Mouse (Mus musculus): ENCODE measurements at regions not wholly inside any gene's neighbourhood (a gene's known extent, or its start where the extent isn't known, plus 50 kb on each side); places are given as distances from the start of the nearest gene placed in this dataset.

DNA sequence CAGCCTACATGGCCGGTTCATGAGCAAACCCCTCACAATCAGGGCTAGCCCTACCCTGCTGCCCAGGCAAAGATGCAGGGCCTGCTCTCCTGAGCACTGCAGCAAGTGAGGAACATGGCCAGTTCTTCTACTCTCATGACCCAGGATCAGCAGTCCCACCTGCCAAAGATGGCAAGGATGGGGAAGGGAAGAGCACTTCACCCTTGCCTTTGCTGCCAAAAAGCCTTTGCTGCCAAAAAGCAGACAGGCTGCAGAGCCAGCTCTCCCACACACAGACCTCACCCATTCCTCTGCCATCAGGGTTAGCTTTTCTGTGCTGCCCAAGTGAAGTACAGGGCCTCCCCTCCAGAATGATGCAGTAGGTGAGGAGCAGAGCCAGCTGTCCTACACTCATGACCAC is 117.5 kb upstream of the Mon1b start:
- Histone ChIP-seq H3K79me2 (ENCODE audit: control insufficient read depth, insufficient read depth) (no peaks in the 10 kb centered on the region), H3K4me2 (ENCODE audit: low read depth) (no peak overlapping the region), H3K27me3 (ENCODE audit: control insufficient read depth, insufficient read depth, insufficient read length) (no peaks in the 10 kb centered on the region), H3K4me3 (no peak overlapping the region), H3K36me3 (ENCODE audit: control insufficient read depth, insufficient read depth) (no peaks in the 10 kb centered on the region), H3ac (ENCODE audit: control insufficient read depth, insufficient read length) (no peak overlapping the region)
- no peak for TF ChIP-seq CEBPB (IDR thresholded peaks at IDR 0.05; ENCODE audit: insufficient read depth, poor library complexity, severe bottlenecking)
- no peak for TF ChIP-seq TCF12 (IDR thresholded peaks at IDR 0.05; ENCODE audit: insufficient read depth, poor library complexity, severe bottlenecking)
- no peak for TF ChIP-seq SRF (IDR thresholded peaks at IDR 0.05; ENCODE audit: control insufficient read depth, insufficient read length, low read depth)
- no peak for TF ChIP-seq USF1 (IDR thresholded peaks at IDR 0.05; ENCODE audit: low read depth)
- TF ChIP-seq MYOG (IDR thresholded peaks at IDR 0.05; ENCODE audit: control insufficient read depth in 1 of 3, insufficient read depth in 1 of 3, insufficient read length in 2 of 3, low read depth in 2 of 3) = no peak
- no peak for TF ChIP-seq E2F4 (IDR thresholded peaks at IDR 0.05; ENCODE audit: insufficient read depth)
- TF ChIP-seq MYOD1 (IDR thresholded peaks at IDR 0.05; ENCODE audit: control insufficient read depth in 1 of 3, insufficient read length in 2 of 3, low read depth in 2 of 3) = no peak
- TF ChIP-seq POLR2AphosphoS2 (IDR thresholded peaks at IDR 0.05; ENCODE audit: insufficient read length, low read depth) = no peak
- TF ChIP-seq TCF3 (IDR thresholded peaks at IDR 0.05; ENCODE audit: insufficient read length, low read depth) = no peak
- TF ChIP-seq MAX (IDR thresholded peaks at IDR 0.05; ENCODE audit: low read depth) = no peak
- TF ChIP-seq REST (IDR thresholded peaks at IDR 0.05; ENCODE audit: insufficient read depth, insufficient read length) = no peak
- no peak for TF ChIP-seq POLR2A (IDR thresholded peaks at IDR 0.05; ENCODE audit: insufficient read length, low read depth)

DNA sequence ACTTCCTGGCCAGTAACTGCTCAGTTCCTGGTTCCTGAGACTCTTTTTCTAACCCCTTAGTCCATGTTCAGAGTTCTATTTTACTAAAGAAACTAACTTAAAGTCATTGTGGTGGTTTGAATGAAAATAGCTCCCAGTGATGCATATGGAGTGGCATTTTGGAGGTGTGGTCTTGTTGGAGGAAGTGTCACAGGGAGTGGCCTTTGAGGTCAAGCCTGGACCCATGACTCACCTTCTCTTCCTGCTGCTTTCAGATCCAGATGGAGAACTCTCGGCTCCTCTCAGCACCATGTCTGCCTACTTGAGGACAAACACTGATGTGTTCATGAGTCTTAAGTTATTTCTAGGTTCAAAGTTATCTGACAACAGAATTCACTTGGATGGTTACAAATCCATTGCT is 111.8 kb upstream of the Mon1b start:
- Histone ChIP-seq H3K36me3 (ENCODE audit: control insufficient read depth, insufficient read depth) (no peaks in the 10 kb centered on the region), H3K4me2 (ENCODE audit: low read depth) (peak overlapping the region; percentile 19), H3ac (ENCODE audit: control insufficient read depth, insufficient read length) (no peak overlapping the region), H3K79me2 (ENCODE audit: control insufficient read depth, insufficient read depth) (no peaks in the 10 kb centered on the region), H3K27me3 (ENCODE audit: control insufficient read depth, insufficient read depth, insufficient read length) (no peaks in the 10 kb centered on the region), H3K4me3 (no peak overlapping the region)
- no peak for TF ChIP-seq POLR2A (IDR thresholded peaks at IDR 0.05; ENCODE audit: insufficient read length, low read depth)
- no peak for TF ChIP-seq POLR2AphosphoS2 (IDR thresholded peaks at IDR 0.05; ENCODE audit: insufficient read length, low read depth)
- TF ChIP-seq REST (IDR thresholded peaks at IDR 0.05; ENCODE audit: insufficient read depth, insufficient read length) = no peak
- TF ChIP-seq TCF3 (IDR thresholded peaks at IDR 0.05; ENCODE audit: insufficient read length, low read depth) = no peak
- no peak for TF ChIP-seq MYOD1 (IDR thresholded peaks at IDR 0.05; ENCODE audit: control insufficient read depth in 1 of 3, insufficient read length in 2 of 3, low read depth in 2 of 3)
- no peak for TF ChIP-seq E2F4 (IDR thresholded peaks at IDR 0.05; ENCODE audit: insufficient read depth)
- no peak for TF ChIP-seq SRF (IDR thresholded peaks at IDR 0.05; ENCODE audit: control insufficient read depth, insufficient read length, low read depth)
- no peak for TF ChIP-seq TCF12 (IDR thresholded peaks at IDR 0.05; ENCODE audit: insufficient read depth, poor library complexity, severe bottlenecking)
- TF ChIP-seq CEBPB (IDR thresholded peaks at IDR 0.05; ENCODE audit: insufficient read depth, poor library complexity, severe bottlenecking) = no peak
- no peak for TF ChIP-seq USF1 (IDR thresholded peaks at IDR 0.05; ENCODE audit: low read depth)
- no peak for TF ChIP-seq MAX (IDR thresholded peaks at IDR 0.05; ENCODE audit: low read depth)
- no peak for TF ChIP-seq MYOG (IDR thresholded peaks at IDR 0.05; ENCODE audit: control insufficient read depth in 1 of 3, insufficient read depth in 1 of 3, insufficient read length in 2 of 3, low read depth in 2 of 3)

- H3K4me3 ChIP-seq = no peak overlapping the region
- H3K36me3 ChIP-seq (ENCODE audit: control insufficient read depth, insufficient read depth) = no peaks in the 10 kb centered on the region
- no peaks in the 10 kb centered on the region for H3K79me2 ChIP-seq (ENCODE audit: control insufficient read depth, insufficient read depth)
- H3K4me2 ChIP-seq (ENCODE audit: low read depth) = peak overlapping the region; percentile 34
- TF ChIP-seq TCF12 (IDR thresholded peaks at IDR 0.05; ENCODE audit: insufficient read depth, poor library complexity, severe bottlenecking) (no peak), MAX (IDR thresholded peaks at IDR 0.05; ENCODE audit: low read depth) (no peak), E2F4 (IDR thresholded peaks at IDR 0.05; ENCODE audit: insufficient read depth) (no peak), REST (IDR thresholded peaks at IDR 0.05; ENCODE audit: insufficient read depth, insufficient read length) (no peak), MYOG (IDR thresholded peaks at IDR 0.05; ENCODE audit: control insufficient read depth in 1 of 3, insufficient read depth in 1 of 3, insufficient read length in 2 of 3, low read depth in 2 of 3) (no peak), SRF (IDR thresholded peaks at IDR 0.05; ENCODE audit: control insufficient read depth, insufficient read length, low read depth) (no peak)
- H3ac ChIP-seq (ENCODE audit: control insufficient read depth, insufficient read length) = no peak overlapping the region
- no peaks in the 10 kb centered on the region for H3K27me3 ChIP-seq (ENCODE audit: control insufficient read depth, insufficient read depth, insufficient read length)
Observed at GRCm38 (mm10) chr8:113531116-113531665, 104.2 kb upstream of the Mon1b start.

DNA sequence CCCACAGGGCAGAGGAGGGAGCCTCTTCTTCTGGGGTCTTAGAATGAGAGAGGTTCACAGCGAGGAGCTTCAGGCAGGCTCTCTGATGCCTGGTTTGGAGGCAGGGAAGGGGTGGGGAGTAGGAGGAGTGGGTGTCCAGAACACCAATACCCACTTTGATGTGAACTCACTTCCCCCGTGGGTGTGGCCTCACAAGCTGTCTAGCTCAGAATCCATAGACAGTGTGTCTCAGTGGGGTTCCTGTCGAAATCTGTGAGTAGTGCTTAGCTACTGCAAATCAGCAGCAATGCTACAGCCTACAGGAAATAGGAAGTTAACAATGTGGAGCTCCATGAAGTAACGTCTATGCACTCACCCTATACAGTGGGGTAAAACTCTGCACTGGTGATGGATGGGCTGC is 102.5 kb upstream of the Mon1b start:
- TF ChIP-seq USF1 (IDR thresholded peaks at IDR 0.05; ENCODE audit: low read depth) (no peak), POLR2A (IDR thresholded peaks at IDR 0.05; ENCODE audit: insufficient read length, low read depth) (no peak), CEBPB (IDR thresholded peaks at IDR 0.05; ENCODE audit: insufficient read depth, poor library complexity, severe bottlenecking) (no peak), REST (IDR thresholded peaks at IDR 0.05; ENCODE audit: insufficient read depth, insufficient read length) (no peak), TCF12 (IDR thresholded peaks at IDR 0.05; ENCODE audit: insufficient read depth, poor library complexity, severe bottlenecking) (no peak), MYOG (IDR thresholded peaks at IDR 0.05; ENCODE audit: control insufficient read depth in 1 of 3, insufficient read depth in 1 of 3, insufficient read length in 2 of 3, low read depth in 2 of 3) (no peak), E2F4 (IDR thresholded peaks at IDR 0.05; ENCODE audit: insufficient read depth) (no peak), MAX (IDR thresholded peaks at IDR 0.05; ENCODE audit: low read depth) (no peak), SRF (IDR thresholded peaks at IDR 0.05; ENCODE audit: control insufficient read depth, insufficient read length, low read depth) (no peak), POLR2AphosphoS2 (IDR thresholded peaks at IDR 0.05; ENCODE audit: insufficient read length, low read depth) (no peak)
- Histone ChIP-seq H3K27me3 (ENCODE audit: control insufficient read depth, insufficient read depth, insufficient read length) (no peaks in the 10 kb centered on the region), H3K79me2 (ENCODE audit: control insufficient read depth, insufficient read depth) (no peaks in the 10 kb centered on the region), H3K4me3 (no peak overlapping the region), H3ac (ENCODE audit: control insufficient read depth, insufficient read length) (no peak overlapping the region), H3K36me3 (ENCODE audit: control insufficient read depth, insufficient read depth) (no peaks in the 10 kb centered on the region), H3K4me2 (ENCODE audit: low read depth) (no peak overlapping the region)

- Histone ChIP-seq H3K36me3 (ENCODE audit: control insufficient read depth, insufficient read depth) (no peaks in the 10 kb centered on the region), H3K4me3 (no peak overlapping the region), H3ac (ENCODE audit: control insufficient read depth, insufficient read length) (no peak overlapping the region), H3K79me2 (ENCODE audit: control insufficient read depth, insufficient read depth) (no peaks in the 10 kb centered on the region), H3K27me3 (ENCODE audit: control insufficient read depth, insufficient read depth, insufficient read length) (no peaks in the 10 kb centered on the region), H3K4me2 (ENCODE audit: low read depth) (no peak overlapping the region)
- TF ChIP-seq E2F4 (IDR thresholded peaks at IDR 0.05; ENCODE audit: insufficient read depth) (no peak), SRF (IDR thresholded peaks at IDR 0.05; ENCODE audit: control insufficient read depth, insufficient read length, low read depth) (no peak), TCF12 (IDR thresholded peaks at IDR 0.05; ENCODE audit: insufficient read depth, poor library complexity, severe bottlenecking) (no peak), MAX (IDR thresholded peaks at IDR 0.05; ENCODE audit: low read depth) (no peak), POLR2AphosphoS2 (IDR thresholded peaks at IDR 0.05; ENCODE audit: insufficient read length, low read depth) (no peak), MYOG (IDR thresholded peaks at IDR 0.05; ENCODE audit: control insufficient read depth in 1 of 3, insufficient read depth in 1 of 3, insufficient read length in 2 of 3, low read depth in 2 of 3) (no peak), MYOD1 (IDR thresholded peaks at IDR 0.05; ENCODE audit: control insufficient read depth in 1 of 3, insufficient read length in 2 of 3, low read depth in 2 of 3) (no peak), CEBPB (IDR thresholded peaks at IDR 0.05; ENCODE audit: insufficient read depth, poor library complexity, severe bottlenecking) (no peak), POLR2A (IDR thresholded peaks at IDR 0.05; ENCODE audit: insufficient read length, low read depth) (no peak), TCF3 (IDR thresholded peaks at IDR 0.05; ENCODE audit: insufficient read length, low read depth) (no peak), REST (IDR thresholded peaks at IDR 0.05; ENCODE audit: insufficient read depth, insufficient read length) (no peak), USF1 (IDR thresholded peaks at IDR 0.05; ENCODE audit: low read depth) (no peak)
Observed at GRCm38 (mm10) chr8:113541437-113541836, 94.0 kb upstream of the Mon1b start.

Data from myocyte (in vitro differentiated cells).